Mouse (Mus musculus) cerebellum, adult 11-12 months (tissue): ENCODE measurements at regions not wholly inside any gene's neighbourhood (a gene's known extent, or its start where the extent isn't known, plus 50 kb on each side); places are given as distances from the start of the nearest gene placed in this dataset.
A peak's percentile ranks its signal among the peaks of the same experiment; 100 is the strongest.

ENCODE experiments used
- DNase-seq: peaks from one replicate; pipeline ENCODE4 v3.0.0; 2022

GRCm38 (mm10) chr13:78577497-78577896 lies 377.9 kb upstream of the Nr2f1 start:
- DNase-seq = no peak

DNA sequence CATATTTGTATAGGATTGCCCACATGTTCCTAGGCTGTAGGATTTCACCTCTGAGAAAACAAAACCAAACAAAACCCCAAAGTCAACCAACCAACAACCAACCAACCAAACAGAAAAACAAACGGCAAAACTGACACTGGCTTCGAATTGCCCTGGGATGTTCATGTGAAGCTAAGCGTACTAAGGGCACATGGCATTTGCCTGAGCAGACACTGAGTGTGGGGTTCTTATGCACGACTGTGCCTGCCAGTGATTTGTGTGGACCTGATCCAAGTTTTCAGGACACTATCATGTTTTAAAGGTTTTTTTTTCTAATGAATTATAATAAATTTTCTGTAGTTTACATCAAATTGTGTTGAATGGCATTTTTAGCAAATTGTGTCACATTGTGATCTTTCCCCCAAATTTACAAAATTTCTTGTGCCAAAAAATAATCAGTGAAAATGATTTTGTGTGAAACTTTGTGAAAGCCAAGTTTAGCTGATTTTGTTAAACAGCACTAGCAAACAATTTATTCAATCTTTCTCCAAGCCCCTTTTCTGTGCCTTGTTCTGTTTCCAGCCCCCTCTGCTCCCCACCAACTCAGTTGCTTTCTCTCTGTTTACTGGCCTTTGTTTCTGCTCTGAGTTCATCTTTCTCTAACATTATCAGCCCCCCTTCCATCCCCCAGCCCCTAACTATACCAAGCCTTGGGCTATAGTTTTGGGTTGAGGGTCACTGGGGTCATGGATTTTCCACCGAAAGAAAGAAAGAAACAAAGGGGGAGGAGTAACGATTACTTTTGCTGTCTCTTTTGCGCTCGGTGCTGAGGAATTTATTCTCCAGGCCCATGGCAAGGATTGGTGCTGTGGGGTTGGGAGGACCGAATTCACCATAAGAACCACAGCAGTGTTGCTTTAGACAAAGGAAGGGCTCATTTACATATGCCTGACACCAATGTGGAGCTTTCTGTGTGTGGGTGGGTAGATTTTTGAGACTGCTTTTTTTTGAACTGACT lies 377.0 kb upstream of the Nr2f1 start:
- no peak for DNase-seq

DNA sequence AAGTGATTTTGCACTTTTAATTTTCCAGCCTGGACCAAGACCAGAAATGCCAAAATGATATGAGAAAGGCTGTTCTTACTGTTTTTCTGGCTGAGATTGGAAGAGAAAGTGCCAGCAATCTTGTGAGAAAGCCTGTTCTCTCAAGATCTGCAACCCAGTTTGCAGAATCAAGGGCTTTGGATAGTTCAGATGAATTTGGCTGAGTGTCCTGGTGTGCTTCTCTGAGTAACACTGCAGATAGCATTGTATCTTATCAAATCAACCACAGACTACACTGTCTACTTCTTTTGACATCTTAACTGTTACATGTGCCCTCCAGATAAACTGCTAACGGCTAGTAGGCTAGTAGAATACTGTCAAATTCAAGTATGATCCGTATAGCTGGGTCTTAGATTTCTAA lies 371.5 kb upstream of the Nr2f1 start:
- DNase-seq = no peak

- no peak for DNase-seq
These were observed 324.9 kb upstream of the Nr2f1 start for GRCm38 (mm10) chr13:78524446-78524937.

GRCm38 (mm10) chr13:78520771-78521170 lies 321.2 kb upstream of the Nr2f1 start:
- no peak for DNase-seq

DNA sequence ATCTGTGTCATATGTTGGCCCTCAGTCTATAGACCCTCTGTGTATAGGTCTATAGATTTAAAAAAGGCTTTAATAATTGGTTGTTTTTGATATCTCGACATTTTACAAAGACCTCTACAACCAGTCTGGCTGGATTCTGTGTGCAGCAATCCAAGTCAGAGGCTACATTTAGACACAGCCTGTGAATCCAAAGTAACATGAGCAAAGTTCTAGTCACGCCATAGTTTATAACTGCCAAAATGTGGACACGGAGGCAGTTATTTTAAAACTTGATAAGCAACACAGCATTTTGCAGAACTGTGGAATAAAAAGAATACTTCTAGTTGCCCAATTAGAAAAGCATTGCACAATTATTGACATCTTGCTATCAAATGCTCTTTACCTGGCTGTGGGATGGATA lies 320.6 kb upstream of the Nr2f1 start:
- DNase-seq = no peak

DNA sequence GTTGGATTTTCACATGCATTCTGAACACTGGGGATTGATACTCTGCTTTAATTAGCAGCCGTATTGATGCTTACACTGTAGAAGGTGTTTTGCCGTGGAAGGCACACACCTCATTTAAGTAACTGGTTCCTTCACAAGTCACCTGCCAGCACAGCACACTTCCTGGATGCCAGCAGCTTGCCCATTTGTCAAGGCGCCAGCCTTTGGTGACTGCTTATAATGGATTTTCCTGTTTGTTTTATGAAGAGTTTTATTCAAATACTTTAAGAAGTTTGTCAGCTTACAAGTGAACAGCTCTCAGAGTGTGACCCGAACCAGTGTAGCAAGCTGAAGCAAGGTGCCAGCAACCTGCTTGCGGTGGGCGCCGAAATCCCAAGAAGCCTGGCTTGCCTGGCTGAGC lies 301.0 kb upstream of the Nr2f1 start:
- no peak for DNase-seq

DNA sequence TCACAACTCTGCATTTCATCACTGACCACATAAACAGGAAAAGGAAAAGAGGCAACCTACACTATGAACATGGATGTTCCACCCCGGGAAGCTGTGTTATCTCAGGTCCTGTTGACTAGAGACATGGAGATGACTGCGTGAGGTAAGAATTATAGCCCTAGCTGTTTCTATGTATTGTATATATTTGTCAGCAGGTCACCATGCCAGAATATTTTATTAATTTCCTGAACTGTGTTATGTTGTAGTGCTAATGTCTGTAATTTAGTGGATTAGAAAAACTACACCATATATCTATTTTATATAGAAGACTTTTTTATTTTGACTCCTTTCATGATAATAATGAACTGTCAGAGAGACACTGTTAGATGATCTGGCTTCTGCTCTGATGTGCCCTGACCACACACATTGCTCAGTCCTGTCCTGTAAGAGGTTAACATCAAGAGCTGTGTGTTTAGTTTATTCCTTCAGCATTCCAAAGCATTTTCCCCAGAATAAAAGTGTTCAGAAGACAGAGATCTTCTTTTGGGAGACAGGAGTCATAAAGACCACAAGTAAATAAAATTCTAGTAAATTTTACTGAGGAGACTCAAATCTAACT lies 284.3 kb upstream of the Nr2f1 start:
- DNase-seq = no peak

DNA sequence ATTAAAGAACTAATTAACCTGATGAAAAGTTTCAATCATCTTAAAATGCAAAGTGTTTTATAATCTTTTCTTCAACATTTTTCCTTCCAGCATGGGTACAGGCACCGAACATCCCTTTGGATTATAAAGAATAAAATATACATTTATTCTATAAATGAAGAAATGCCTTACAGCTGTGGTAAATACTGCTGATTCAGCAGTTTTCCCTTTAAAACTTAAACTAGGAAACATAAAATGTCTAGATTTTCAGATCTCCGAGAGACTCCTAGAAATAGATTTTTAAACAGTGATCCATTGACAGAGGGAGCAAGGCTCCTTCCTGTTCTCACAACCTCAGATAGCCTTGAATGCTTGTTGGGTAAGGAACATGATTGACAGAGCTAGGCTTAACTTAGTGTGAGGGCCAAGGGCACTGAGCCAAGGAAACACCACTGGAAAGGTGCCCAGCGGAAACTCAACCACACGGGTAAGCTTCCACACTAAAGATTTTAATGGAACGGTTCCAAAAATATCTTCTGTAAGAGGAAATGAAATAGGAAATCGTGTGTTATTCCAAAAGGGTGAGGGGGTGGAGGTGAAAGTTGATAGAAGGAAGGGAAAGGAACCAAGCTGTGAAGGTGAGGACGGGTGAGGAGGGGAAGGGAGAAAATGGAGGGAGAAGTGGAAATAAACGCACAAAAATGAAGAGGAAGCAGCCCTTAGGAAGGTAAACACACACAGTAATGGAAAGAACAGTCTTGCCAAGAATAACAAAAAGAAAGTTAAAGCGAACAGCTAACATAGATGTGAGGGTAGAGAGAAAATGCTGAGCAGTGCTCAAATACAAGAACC lies 283.6 kb upstream of the Nr2f1 start:
- DNase-seq = no peak

- no peak for DNase-seq
These were observed 251.9 kb upstream of the Nr2f1 start for GRCm38 (mm10) chr13:78451333-78452070.

DNA sequence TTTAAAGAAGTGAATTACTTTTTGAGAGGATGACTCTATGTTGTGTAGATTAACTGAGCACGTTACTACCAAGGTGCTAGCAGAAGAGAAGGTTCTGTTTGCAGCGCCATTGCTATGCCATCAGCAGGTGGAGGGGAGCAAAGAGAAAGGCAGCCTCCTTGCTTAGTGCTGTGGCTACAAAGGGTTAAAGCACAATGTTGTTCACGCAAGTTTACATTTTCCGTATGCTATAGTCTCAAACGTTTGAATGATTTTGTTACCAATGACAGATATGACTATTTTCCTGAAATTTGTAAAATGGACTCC lies 247.1 kb upstream of the Nr2f1 start:
- no peak for DNase-seq

GRCm38 (mm10) chr13:78445891-78446725 lies 246.6 kb upstream of the Nr2f1 start:
- DNase-seq = no peak

- no peak for DNase-seq
These were observed 245.3 kb upstream of the Nr2f1 start for GRCm38 (mm10) chr13:78444691-78445349.

GRCm38 (mm10) chr13:78428469-78428868 lies 228.9 kb upstream of the Nr2f1 start:
- DNase-seq = no peak

DNA sequence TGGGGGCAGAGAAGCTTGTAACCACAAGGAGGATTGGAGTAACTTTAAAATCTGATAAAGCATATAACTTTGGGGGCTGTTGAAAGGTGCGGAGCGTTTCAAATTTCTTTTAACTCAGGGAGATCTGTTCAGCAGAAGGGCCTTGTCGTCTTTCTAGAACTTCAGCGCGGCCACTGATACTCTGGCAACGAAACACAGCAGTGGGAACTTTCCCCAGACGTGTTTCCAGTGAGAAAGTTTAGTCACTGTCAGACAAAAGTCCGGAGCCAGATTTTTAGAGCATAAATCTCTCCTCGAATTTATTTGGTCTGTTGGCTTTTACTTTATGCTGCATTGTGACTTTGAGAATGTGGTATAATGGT lies 228.5 kb upstream of the Nr2f1 start:
- no peak for DNase-seq

- DNase-seq = peak; percentile 4
These were observed 227.9 kb upstream of the Nr2f1 start for GRCm38 (mm10) chr13:78427141-78428083.

GRCm38 (mm10) chr13:78426306-78426921 lies 226.9 kb upstream of the Nr2f1 start:
- no peak for DNase-seq

GRCm38 (mm10) chr13:78405071-78405470 lies 205.5 kb upstream of the Nr2f1 start:
- no peak for DNase-seq

DNA sequence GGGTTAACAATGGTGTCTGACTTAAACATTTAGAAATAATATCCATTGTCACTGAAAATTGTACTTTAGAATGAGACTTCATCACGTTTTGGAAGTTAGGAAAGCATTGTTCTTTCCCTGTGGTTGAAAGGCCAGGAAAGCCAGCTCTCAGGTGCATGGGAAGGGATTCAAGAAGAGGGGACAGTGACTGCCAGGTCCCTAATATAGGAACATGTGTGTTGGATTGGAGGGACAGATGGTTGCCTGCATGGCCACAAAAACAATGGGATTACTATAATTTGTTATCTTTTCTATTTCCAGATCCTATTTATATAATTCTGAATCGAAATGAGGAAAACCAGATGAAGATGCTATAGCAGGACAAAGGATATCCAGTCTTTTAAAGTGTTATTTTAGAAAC lies 184.2 kb upstream of the Nr2f1 start:
- DNase-seq = peak; percentile 47

GRCm38 (mm10) chr13:78361236-78361635 lies 161.7 kb upstream of the Nr2f1 start:
- DNase-seq = no peak
